Mouse (Mus musculus) myocyte (in vitro differentiated cells): ENCODE measurements around the gene Orai3.

Experiments
- CEBPB ChIP-seq: IDR thresholded peaks from 2 replicates; pipeline ENCODE4 v1.6.1; 2011; ENCODE audit warnings: mild to moderate bottlenecking, moderate library complexity; ENCODE audit not compliant: poor library complexity, insufficient read depth, severe bottlenecking
- E2F4 ChIP-seq: IDR thresholded peaks from one replicate; pipeline ENCODE4 v1.6.1; 2011; ENCODE audit warnings: mild to moderate bottlenecking, control low read depth, moderate library complexity; ENCODE audit not compliant: insufficient read depth
- MAX ChIP-seq: IDR thresholded peaks from one replicate; pipeline ENCODE4 v1.6.1; 2011; ENCODE audit warnings: low read depth, mild to moderate bottlenecking, control low read depth
- MYOD1 ChIP-seq, 3 experiments: IDR thresholded peaks; one replicate each; pipeline ENCODE4 v1.6.1; 2011; ENCODE audit warnings: control low read depth in 2 of 3, low read depth in 2 of 3, mild to moderate bottlenecking in 2 of 3, moderate library complexity in 1 of 3; ENCODE audit not compliant: insufficient read length in 2 of 3, control insufficient read depth in 1 of 3
- MYOG ChIP-seq, 3 experiments: IDR thresholded peaks; one replicate each; pipeline ENCODE4 v1.6.1; 2011; ENCODE audit warnings: control low read depth in 2 of 3, low read depth in 2 of 3, mild to moderate bottlenecking in 2 of 3; ENCODE audit not compliant: insufficient read length in 2 of 3, control insufficient read depth in 1 of 3, insufficient read depth in 1 of 3
- POLR2A ChIP-seq: IDR thresholded peaks from one replicate; pipeline ENCODE4 v1.6.1; 2011; ENCODE audit warnings: low read depth, mild to moderate bottlenecking, control low read depth, moderate library complexity; ENCODE audit not compliant: insufficient read length
- SRF ChIP-seq: IDR thresholded peaks from one replicate; pipeline ENCODE4 v1.6.1; 2011; ENCODE audit warnings: low read depth; ENCODE audit not compliant: control insufficient read depth, insufficient read length
- TCF12 ChIP-seq: IDR thresholded peaks from one replicate; pipeline ENCODE4 v1.6.1; 2011; ENCODE audit warnings: mild to moderate bottlenecking, control low read depth; ENCODE audit not compliant: poor library complexity, insufficient read depth, severe bottlenecking

DNA sequence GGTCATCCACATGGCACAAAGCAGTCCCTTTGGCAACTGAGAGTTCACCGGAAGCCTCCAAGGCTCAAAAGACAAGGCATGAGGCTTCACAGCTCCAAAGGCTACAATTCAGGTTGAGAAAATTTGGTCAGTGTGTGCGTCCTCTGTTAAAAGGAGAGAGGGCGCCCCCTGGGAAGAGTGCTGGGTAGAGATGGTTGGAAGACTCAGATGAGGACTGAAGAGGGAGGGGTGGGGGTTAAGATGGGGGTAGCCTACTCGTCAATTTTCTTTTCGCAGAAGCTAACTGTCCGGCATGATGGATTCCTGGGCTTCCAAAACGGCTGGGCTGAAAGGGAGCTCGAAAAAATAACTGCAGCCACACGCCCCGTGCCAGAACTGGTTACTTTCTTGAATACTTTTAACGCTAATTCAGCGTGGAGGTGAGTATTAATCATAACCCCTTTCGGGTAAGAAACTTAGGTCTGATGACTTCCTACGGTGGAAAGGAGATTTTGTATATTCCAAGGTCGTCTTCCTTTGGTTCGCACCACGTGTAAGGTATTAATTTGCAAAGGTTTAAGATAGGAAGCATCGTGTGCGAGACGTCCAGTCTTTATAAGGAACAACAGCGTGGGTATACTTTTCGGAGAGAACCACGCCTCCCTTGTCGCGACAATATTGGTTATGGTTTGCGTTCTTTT, 25.1 kb upstream of the Orai3 start, which contains the start of gene Fbxl19:
- TF ChIP-seq MYOD1 (IDR thresholded peaks at IDR 0.05; ENCODE audit: control insufficient read depth in 1 of 3, insufficient read length in 2 of 3, low read depth in 2 of 3) (no peak), E2F4 (no peak), POLR2A (no peak), MAX (no peak), SRF (no peak), MYOG (IDR thresholded peaks at IDR 0.05; ENCODE audit: control insufficient read depth in 1 of 3, insufficient read depth in 1 of 3, insufficient read length in 2 of 3, low read depth in 2 of 3) (no peak), TCF12 (no peak), CEBPB (no peak)
